Mouse (Mus musculus): ENCODE measurements around the gene Gabpb2. TPM values are rescaled to one million over a fixed set of nuclear protein-coding genes. Genes with fewer than 3 reads are reported as not detected.
A peak's percentile ranks its signal among the peaks of the same experiment; 100 is the strongest.

Gabpb2 gene
- polyA plus RNA-seq, 1 experiment from 2014 or later = 10.8 TPM

- H3K27me3 ChIP-seq (ENCODE audit: control insufficient read depth, insufficient read depth, low read length) = no peaks in the 10 kb centered on the region
- H3K9ac ChIP-seq (ENCODE audit: low read length) = no peak within 1 kb of the TSS
- H3K9me3 ChIP-seq (ENCODE audit: control insufficient read depth, low read length) = no peaks in the 10 kb centered on the region
- DNase-seq (ENCODE audit: low spot score) = no peak
- no peak within 1 kb of the TSS for H3K27ac ChIP-seq (ENCODE audit: low read depth, low read length)
- no peak within 1 kb of the TSS for H3K4me3 ChIP-seq (ENCODE audit: low read depth, low read length)
- no peak within 1 kb of the TSS for H3K4me2 ChIP-seq (ENCODE audit: low read depth, low read length, severe bottlenecking)
- no peaks in the 10 kb centered on the region for H3K4me1 ChIP-seq (replicated peaks; ENCODE audit: control insufficient read depth, insufficient read depth, low read length)
- 85% methylated on average over 10 of the region's 10 CpGs for WGBS
- H3K36me3 ChIP-seq (ENCODE audit: control insufficient read depth, insufficient read depth, low read length) = no peaks in the 10 kb centered on the region
- no peak for ATAC-seq (replicated peaks; ENCODE audit: low FRiP score)
Observed at GRCm38 (mm10) chr3:95141952-95142616, 75.6 kb downstream of the Gabpb2 start, which contains the start of gene Tnfaip8l2. Gene Tnfaip8l2, minus strand, starts transcription at chr3:95142360.

GRCm38 (mm10) chr3:95141474-95141873, 76.2 kb downstream of the Gabpb2 start:
- ATAC-seq (replicated peaks; ENCODE audit: low FRiP score) (no peak), DNase-seq (ENCODE audit: low spot score) (no peak)
- no peaks in the 10 kb centered on the region for H3K27me3 ChIP-seq (ENCODE audit: control insufficient read depth, insufficient read depth, low read length)
- H3K27ac ChIP-seq (ENCODE audit: low read depth, low read length) = no peak overlapping the region
- H3K36me3 ChIP-seq (ENCODE audit: control insufficient read depth, insufficient read depth, low read length) = no peaks in the 10 kb centered on the region
- H3K4me2 ChIP-seq (ENCODE audit: low read depth, low read length, severe bottlenecking) = no peak overlapping the region
- 94% methylated on average over 9 of the region's 9 CpGs for WGBS
- H3K4me1 ChIP-seq (replicated peaks; ENCODE audit: control insufficient read depth, insufficient read depth, low read length) = no peaks in the 10 kb centered on the region
- no peaks in the 10 kb centered on the region for H3K9me3 ChIP-seq (ENCODE audit: control insufficient read depth, low read length)
- H3K4me3 ChIP-seq (ENCODE audit: low read depth, low read length) = no peak overlapping the region
- H3K9ac ChIP-seq (ENCODE audit: low read length) = no peak overlapping the region

GRCm38 (mm10) chr3:95140795-95141194, 76.9 kb downstream of the Gabpb2 start:
- Histone ChIP-seq H3K36me3 (ENCODE audit: control insufficient read depth, insufficient read depth, low read length) (no peaks in the 10 kb centered on the region), H3K4me1 (replicated peaks; ENCODE audit: control insufficient read depth, insufficient read depth, low read length) (no peaks in the 10 kb centered on the region), H3K4me3 (ENCODE audit: low read depth, low read length) (no peak overlapping the region), H3K9me3 (ENCODE audit: control insufficient read depth, low read length) (no peaks in the 10 kb centered on the region), H3K27me3 (ENCODE audit: control insufficient read depth, insufficient read depth, low read length) (no peaks in the 10 kb centered on the region), H3K4me2 (ENCODE audit: low read depth, low read length, severe bottlenecking) (no peak overlapping the region), H3K27ac (ENCODE audit: low read depth, low read length) (no peak overlapping the region), H3K9ac (ENCODE audit: low read length) (no peak overlapping the region)
- 95% methylated on average over 6 of the region's 6 CpGs for WGBS
- ATAC-seq (replicated peaks; ENCODE audit: low FRiP score) (no peak), DNase-seq (ENCODE audit: low spot score) (no peak)

- ATAC-seq (replicated peaks; ENCODE audit: low FRiP score) (no peak), DNase-seq (ENCODE audit: low spot score) (no peak)
- Histone ChIP-seq H3K4me2 (ENCODE audit: low read depth, low read length, severe bottlenecking) (no peak overlapping the region), H3K27ac (ENCODE audit: low read depth, low read length) (no peak overlapping the region), H3K4me3 (ENCODE audit: low read depth, low read length) (no peak overlapping the region), H3K9ac (ENCODE audit: low read length) (no peak overlapping the region), H3K9me3 (ENCODE audit: control insufficient read depth, low read length) (no peaks in the 10 kb centered on the region), H3K36me3 (ENCODE audit: control insufficient read depth, insufficient read depth, low read length) (no peaks in the 10 kb centered on the region), H3K4me1 (replicated peaks; ENCODE audit: control insufficient read depth, insufficient read depth, low read length) (0 out of 2 replicates have a peak, but pooled peaks cover 2% of the 10 kb centered on the region), H3K27me3 (ENCODE audit: control insufficient read depth, insufficient read depth, low read length) (no peaks in the 10 kb centered on the region)
- WGBS = 59% methylated on average over 18 of the region's 18 CpGs
Observed at GRCm38 (mm10) chr3:95140289-95140595, 77.5 kb downstream of the Gabpb2 start.

GRCm38 (mm10) chr3:95139586-95140288, 78.0 kb downstream of the Gabpb2 start:
- H3K36me3 ChIP-seq (ENCODE audit: control insufficient read depth, insufficient read depth, low read length) = no peaks in the 10 kb centered on the region
- no peak overlapping the region for H3K4me2 ChIP-seq (ENCODE audit: low read depth, low read length, severe bottlenecking)
- no peaks in the 10 kb centered on the region for H3K9me3 ChIP-seq (ENCODE audit: control insufficient read depth, low read length)
- H3K27me3 ChIP-seq (ENCODE audit: control insufficient read depth, insufficient read depth, low read length) = no peaks in the 10 kb centered on the region
- 0 out of 2 replicates have a peak, but pooled peaks cover 2% of the 10 kb centered on the region for H3K4me1 ChIP-seq (replicated peaks; ENCODE audit: control insufficient read depth, insufficient read depth, low read length)
- no peak overlapping the region for H3K9ac ChIP-seq (ENCODE audit: low read length)
- ATAC-seq (replicated peaks; ENCODE audit: low FRiP score) = no peak
- no peak for DNase-seq (ENCODE audit: low spot score)
- H3K4me3 ChIP-seq (ENCODE audit: low read depth, low read length) = no peak overlapping the region
- WGBS = 76% methylated on average over 25 of the region's 25 CpGs
- H3K27ac ChIP-seq (ENCODE audit: low read depth, low read length) = no peak overlapping the region

GRCm38 (mm10) chr3:95136336-95136735, 81.4 kb downstream of the Gabpb2 start:
- no peaks in the 10 kb centered on the region for H3K9me3 ChIP-seq (ENCODE audit: control insufficient read depth, low read length)
- no peak overlapping the region for H3K4me2 ChIP-seq (ENCODE audit: low read depth, low read length, severe bottlenecking)
- no peak overlapping the region for H3K4me3 ChIP-seq (ENCODE audit: low read depth, low read length)
- no peaks in the 10 kb centered on the region for H3K27me3 ChIP-seq (ENCODE audit: control insufficient read depth, insufficient read depth, low read length)
- H3K27ac ChIP-seq (ENCODE audit: low read depth, low read length) = no peak overlapping the region
- 0 out of 2 replicates have a peak, but pooled peaks cover 7% of the 10 kb centered on the region for H3K4me1 ChIP-seq (replicated peaks; ENCODE audit: control insufficient read depth, insufficient read depth, low read length)
- no peaks in the 10 kb centered on the region for H3K36me3 ChIP-seq (ENCODE audit: control insufficient read depth, insufficient read depth, low read length)
- WGBS = 89% methylated on average over 3 of the region's 3 CpGs
- no peak overlapping the region for H3K9ac ChIP-seq (ENCODE audit: low read length)
- ATAC-seq (replicated peaks; ENCODE audit: low FRiP score) = no peak
- no peak for DNase-seq (ENCODE audit: low spot score)

GRCm38 (mm10) chr3:95135433-95136052, 82.2 kb downstream of the Gabpb2 start:
- H3K9me3 ChIP-seq (ENCODE audit: control insufficient read depth, low read length) = no peaks in the 10 kb centered on the region
- 0 out of 2 replicates have a peak, but pooled peaks cover 7% of the 10 kb centered on the region for H3K4me1 ChIP-seq (replicated peaks; ENCODE audit: control insufficient read depth, insufficient read depth, low read length)
- H3K4me3 ChIP-seq (ENCODE audit: low read depth, low read length) = no peak overlapping the region
- H3K9ac ChIP-seq (ENCODE audit: low read length) = no peak overlapping the region
- no peak for ATAC-seq (replicated peaks; ENCODE audit: low FRiP score)
- DNase-seq (ENCODE audit: low spot score) = no peak
- H3K4me2 ChIP-seq (ENCODE audit: low read depth, low read length, severe bottlenecking) = peak overlapping the region; percentile 32; the same call in 1 of the 2 replicates
- no peaks in the 10 kb centered on the region for H3K36me3 ChIP-seq (ENCODE audit: control insufficient read depth, insufficient read depth, low read length)
- 89% methylated on average over 7 of the region's 7 CpGs for WGBS
- no peaks in the 10 kb centered on the region for H3K27me3 ChIP-seq (ENCODE audit: control insufficient read depth, insufficient read depth, low read length)
- H3K27ac ChIP-seq (ENCODE audit: low read depth, low read length) = no peak overlapping the region

GRCm38 (mm10) chr3:95135023-95135422, 82.7 kb downstream of the Gabpb2 start:
- Histone ChIP-seq H3K27me3 (ENCODE audit: control insufficient read depth, insufficient read depth, low read length) (no peaks in the 10 kb centered on the region), H3K9ac (ENCODE audit: low read length) (no peak overlapping the region), H3K4me3 (ENCODE audit: low read depth, low read length) (peak overlapping the region; percentile 17; the same call in 1 of the 2 replicates), H3K9me3 (ENCODE audit: control insufficient read depth, low read length) (no peaks in the 10 kb centered on the region), H3K27ac (ENCODE audit: low read depth, low read length) (no peak overlapping the region), H3K4me1 (replicated peaks; ENCODE audit: control insufficient read depth, insufficient read depth, low read length) (0 out of 2 replicates have a peak, but pooled peaks cover 7% of the 10 kb centered on the region), H3K36me3 (ENCODE audit: control insufficient read depth, insufficient read depth, low read length) (no peaks in the 10 kb centered on the region), H3K4me2 (ENCODE audit: low read depth, low read length, severe bottlenecking) (peak overlapping the region; percentile 32)
- ATAC-seq (replicated peaks; ENCODE audit: low FRiP score) (0 out of 2 replicates have a peak, but pooled peaks have one; percentile 22), DNase-seq (ENCODE audit: low spot score) (no peak)
- WGBS = 43% methylated on average over 6 of the region's 6 CpGs

Data from forebrain, embryonic 11.5 days (tissue).